ENCODE assay signal across 14 mouse cellular contexts in genomic region chr6:48446896-48447295, GRCm38 (mm10). TPM values are rescaled to one million over a fixed set of nuclear protein-coding genes. Genes with fewer than 3 reads are reported as not detected.
DNase-seq lines count a peak whose midpoint lies in the region; ATAC-seq and TF ChIP-seq lines count a peak whose summit lies in the region.
"Had no signal": no experiment of that assay in that cellular context is flagged by ENCODE, and none has a peak within 500 bp of the region (broad histone marks: within the 10 kb centered on the region; RNA-seq: fewer than 3 reads in every experiment).

No protein-coding gene starts in this region.

- 80% methylated on average over 3 of the region's 3 CpGs for WGBS in heart, adult 2 months
- 60% methylated on average over 3 of the region's 3 CpGs for WGBS in embryonic facial prominence, embryonic 12.5 days

- H3K36me3 ChIP-seq in heart, adult 2 months (ENCODE audit: control insufficient read depth, insufficient read depth, low read length), result no peaks in the 10 kb centered on the region
- H3K36me3 ChIP-seq in embryonic facial prominence, embryonic 12.5 days, result peaks cover 8% of the 10 kb centered on the region
- H3K36me3 ChIP-seq: G1E had no signal

- DNase-seq in heart, adult 2 months, result no peak
- no peak for DNase-seq in heart, adult 9 months (ENCODE audit: low spot score in 2 of 2)
- peak; percentile 19 for DNase-seq in kidney, adult 9 months
- no peak for DNase-seq in kidney, adult 18-20 months
- DNase-seq in kidney, postnatal 10 days, result peak; percentile 43
- no peak for DNase-seq in left cerebral cortex, postnatal 36 days (ENCODE audit: low spot score in 2 of 2)
- DNase-seq: adrenal gland, postnatal 25 days; lung, adult 18-20 months had no signal

- H3K27ac ChIP-seq in heart, adult 2 months, result peak overlapping the region; percentile 31; the same call in 1 of the 2 replicates
- peak overlapping the region; percentile 97; the same call in 1 of the 2 replicates for H3K27ac ChIP-seq in embryonic facial prominence, embryonic 12.5 days
- H3K27ac ChIP-seq: neural tube, embryonic 12.5 days had no signal

- no peaks in the 10 kb centered on the region for H3K79me2 ChIP-seq in heart, adult 2 months (replicated peaks; ENCODE audit: control insufficient read depth, insufficient read depth, low read length)

- no peak overlapping the region for H3K9ac ChIP-seq in heart, adult 2 months (ENCODE audit: low read depth, low read length)
- no peak overlapping the region for H3K9ac ChIP-seq in embryonic facial prominence, embryonic 12.5 days
- H3K9ac ChIP-seq: neural tube, embryonic 12.5 days had no signal

- H3K27me3 ChIP-seq in heart, adult 2 months (ENCODE audit: control insufficient read depth, insufficient read depth, low read length), result no peaks in the 10 kb centered on the region
- H3K27me3 ChIP-seq in embryonic facial prominence, embryonic 12.5 days, result no peaks in the 10 kb centered on the region
- H3K27me3 ChIP-seq: neural tube, embryonic 12.5 days had no signal

- TF ChIP-seq EP300 in heart, adult 2 months (IDR thresholded peaks at IDR 0.05; ENCODE audit: insufficient read depth, low read depth, low read length), result no peak

- TF ChIP-seq CTCF in heart, adult 2 months (IDR thresholded peaks at IDR 0.05), result no peak

- no peaks in the 10 kb centered on the region for H3K9me3 ChIP-seq in embryonic facial prominence, embryonic 12.5 days
- H3K9me3 ChIP-seq: G1E; neural tube, embryonic 12.5 days had no signal

- no peak overlapping the region for H3K4me2 ChIP-seq in embryonic facial prominence, embryonic 12.5 days (replicated peaks)

- no peak for ATAC-seq in embryonic facial prominence, embryonic 12.5 days (ENCODE audit: insufficient number of reproducible peaks, insufficient read depth, low FRiP score, low TSS enrichment)

- H3K4me1 ChIP-seq in heart, adult 2 months (ENCODE audit: control insufficient read depth, insufficient read depth, low read length), result peaks cover 7% of the 10 kb centered on the region
- peaks cover 14% of the 10 kb centered on the region for H3K4me1 ChIP-seq in embryonic facial prominence, embryonic 12.5 days

- TF ChIP-seq POLR2A in heart, adult 2 months (IDR thresholded peaks at IDR 0.05; ENCODE audit: insufficient read depth, low read depth, low read length), result no peak

- no peak overlapping the region for H3K4me3 ChIP-seq in heart, adult 2 months
- no peak overlapping the region for H3K4me3 ChIP-seq in embryonic facial prominence, embryonic 12.5 days
- H3K4me3 ChIP-seq: erythroblast, embryonic 14.5 days; neural tube, embryonic 12.5 days had no signal

- intact Hi-C loops in heart, adult 2 months (cut with DNase I), result loop anchor here (2.0 to 5.0 kb wide), 3 partner anchors 50 to 105 kb away; partner anchors contain the start of gene Lrrc61
- intact Hi-C loops in left cerebral cortex, postnatal 36 days (cut with DNase I), result no loop called here

RNA-seq across cellular contexts. Expression of gene Sspo, which starts 1.1 kb away (rescaled TPM):
- total RNA-seq in heart, adult 2 months (2021), result under 1 TPM; 0.18 to 0.47 TPM
- 0.85 and 1.7 TPM in 2 replicates for polyA plus RNA-seq in heart, adult 2 months (2012; rRNA removed)
- 0.42 and 0.57 TPM in 2 replicates for polyA plus RNA-seq in embryonic facial prominence, embryonic 12.5 days (2016; fragmentation: Nextera tagmentation; extraction: Ambion mirVana)
- total RNA-seq in left cerebral cortex, postnatal 36 days (2021), result 1 to 10 TPM; 1.0 to 1.2 TPM
- total RNA-seq: common myeloid progenitor, adult 5-6 weeks; megakaryocyte, adult 5-6 weeks had no signal
- polyA plus RNA-seq: erythroblast, embryonic 14.5 days; G1E had no signal

RNA-seq across cellular contexts. Expression of gene Zfp467, which starts 1.3 kb away (rescaled TPM):
- 10 to 100 TPM in 1 of 2 experiments, 1 to 10 TPM in 1; 9.7 to 11.8 TPM for total RNA-seq in heart, adult 2 months (2021)
- 11.0 and 13.0 TPM in 2 replicates for polyA plus RNA-seq in heart, adult 2 months (2012; rRNA removed)
- 30.3 and 31.7 TPM in 2 replicates for polyA plus RNA-seq in embryonic facial prominence, embryonic 12.5 days (2016; fragmentation: Nextera tagmentation; extraction: Ambion mirVana)
- total RNA-seq in left cerebral cortex, postnatal 36 days (2021), result 10 to 100 TPM; 24.7 to 28.8 TPM

RNA-seq across cellular contexts. Expression of gene Krba1, which starts 51.5 kb away (rescaled TPM):
- 10 to 100 TPM; 16.1 to 21.0 TPM for total RNA-seq in heart, adult 2 months (2021)
- polyA plus RNA-seq in heart, adult 2 months (2012; rRNA removed), result 20.6 and 23.8 TPM in 2 replicates
- polyA plus RNA-seq in embryonic facial prominence, embryonic 12.5 days (2016; fragmentation: Nextera tagmentation; extraction: Ambion mirVana), result 30.2 and 31.3 TPM in 2 replicates
- total RNA-seq in left cerebral cortex, postnatal 36 days (2021), result 10 to 100 TPM; 39.0 to 47.2 TPM
- polyA plus RNA-seq: G1E had no signal

Comparison
In these comparisons a context has a peak if more than half of its experiments do, and no peak if none do; other contexts are left out.
1. DNase-seq: peak in kidney, adult 9 months (single experiment) and kidney, postnatal 10 days (single experiment); none in heart, adult 2 months (0 of 2), heart, adult 9 months (0 of 2), kidney, adult 18-20 months (single experiment) and left cerebral cortex, postnatal 36 days (0 of 2).